ENCODE assay signal across 24 mouse cellular contexts in genomic region chr2:5927481-5927880, GRCm38 (mm10). TPM values are rescaled to one million over a fixed set of nuclear protein-coding genes. Genes with fewer than 3 reads are reported as not detected.
DNase-seq lines count a peak whose midpoint lies in the region; ATAC-seq lines count a peak whose summit lies in the region.
"Had no signal": no experiment of that assay in that cellular context is flagged by ENCODE, and none has a peak within 500 bp of the region (broad histone marks: within the 10 kb centered on the region; RNA-seq: fewer than 3 reads in every experiment).

No protein-coding gene starts in this region.

- no peaks in the 10 kb centered on the region for H3K36me3 ChIP-seq in heart, embryonic 12.5 days
- H3K36me3 ChIP-seq: G1E had no signal

- no peak overlapping the region for H3K27ac ChIP-seq in heart, embryonic 12.5 days (ENCODE audit: poor library complexity, severe bottlenecking)
- H3K27ac ChIP-seq: embryonic facial prominence, embryonic 10.5 days; embryonic facial prominence, embryonic 12.5 days; forebrain, embryonic 13.5 days; forebrain, embryonic 15.5 days had no signal

- no peak overlapping the region for H3K9ac ChIP-seq in heart, embryonic 12.5 days
- H3K9ac ChIP-seq: embryonic facial prominence, embryonic 12.5 days; forebrain, embryonic 13.5 days; forebrain, embryonic 15.5 days had no signal

- H3K27me3 ChIP-seq in heart, embryonic 12.5 days (replicated peaks) = no peaks in the 10 kb centered on the region
- H3K27me3 ChIP-seq: CH12.LX; embryonic facial prominence, embryonic 12.5 days; forebrain, embryonic 13.5 days; forebrain, embryonic 15.5 days; Patski had no signal

- WGBS in heart, embryonic 12.5 days = 91% methylated on average over 5 of the region's 5 CpGs

- H3K4me3 ChIP-seq in heart, embryonic 12.5 days = no peak overlapping the region
- H3K4me3 ChIP-seq: embryonic facial prominence, embryonic 10.5 days; embryonic facial prominence, embryonic 12.5 days; forebrain, embryonic 13.5 days; forebrain, embryonic 15.5 days had no signal

- DNase-seq in heart, adult 11 months = peak; percentile 62
- DNase-seq in ovary, adult 18-20 months (ENCODE audit: low spot score) = peak; percentile 62
- no peak for DNase-seq in ovary, postnatal 14 days (ENCODE audit: low spot score)
- DNase-seq in testis, postnatal 14 days (ENCODE audit: low spot score) = peak; percentile 41
- DNase-seq in testis, postnatal 10 days (ENCODE audit: low spot score) = no peak
- DNase-seq: adrenal gland, adult 8-10 months; adrenal gland, postnatal 14 days; adrenal gland, postnatal 36 days; B cell, adult 2 months; cerebellum, adult 11-12 months; cerebellum, adult 2 months; cerebellum, adult 9-10 months; cerebellum, postnatal 10 days; cerebellum, postnatal 25 days had no signal

- no peaks in the 10 kb centered on the region for H3K9me3 ChIP-seq in heart, embryonic 12.5 days (replicated peaks)
- H3K9me3 ChIP-seq: embryonic facial prominence, embryonic 10.5 days; embryonic facial prominence, embryonic 12.5 days; forebrain, embryonic 13.5 days; forebrain, embryonic 15.5 days; G1E had no signal

- H3K4me1 ChIP-seq in heart, embryonic 12.5 days (replicated peaks) = no peaks in the 10 kb centered on the region
- H3K4me1 ChIP-seq: embryonic facial prominence, embryonic 12.5 days; forebrain, embryonic 13.5 days; forebrain, embryonic 15.5 days had no signal

- no peak overlapping the region for H3K4me2 ChIP-seq in heart, embryonic 12.5 days
- H3K4me2 ChIP-seq: embryonic facial prominence, embryonic 12.5 days; forebrain, embryonic 13.5 days; forebrain, embryonic 15.5 days had no signal

- no peak for ATAC-seq in heart, embryonic 12.5 days (ENCODE audit: insufficient number of reproducible peaks, low FRiP score)
- ATAC-seq: activated CD4-positive, CD25-positive, alpha-beta regulatory T cell, adult 4 months; CD4-positive, CD25-positive, alpha-beta regulatory T cell, adult 4 months; forebrain, embryonic 13.5 days; forebrain, embryonic 15.5 days; Patski had no signal

RNA-seq across cellular contexts. Expression of gene Dhtkd1, which starts 15.1 kb away (rescaled TPM):
- polyA plus RNA-seq in heart, embryonic 12.5 days (2016; fragmentation: Nextera tagmentation; extraction: Ambion mirVana) = 2.0 and 2.1 TPM in 2 replicates
- polyA plus RNA-seq: G1E had no signal

RNA-seq across cellular contexts. Expression of gene Upf2, which starts 23.8 kb away (rescaled TPM):
- polyA plus RNA-seq in heart, embryonic 12.5 days (2016; fragmentation: Nextera tagmentation; extraction: Ambion mirVana) = 7.3 and 8.2 TPM in 2 replicates

RNA-seq across cellular contexts. Expression of gene Sec61a2, which starts 32.2 kb away (rescaled TPM):
- 54.9 and 55.4 TPM in 2 replicates for polyA plus RNA-seq in heart, embryonic 12.5 days (2016; fragmentation: Nextera tagmentation; extraction: Ambion mirVana)

Comparison
In these comparisons a context has a peak if more than half of its experiments do, and no peak if none do; other contexts are left out.
1. DNase-seq: peak in heart, adult 11 months (single experiment), ovary, adult 18-20 months (single experiment) and testis, postnatal 14 days (single experiment); none in ovary, postnatal 14 days (single experiment) and testis, postnatal 10 days (single experiment).